Mouse (Mus musculus): ENCODE measurements around the gene Pde4c.

DNA sequence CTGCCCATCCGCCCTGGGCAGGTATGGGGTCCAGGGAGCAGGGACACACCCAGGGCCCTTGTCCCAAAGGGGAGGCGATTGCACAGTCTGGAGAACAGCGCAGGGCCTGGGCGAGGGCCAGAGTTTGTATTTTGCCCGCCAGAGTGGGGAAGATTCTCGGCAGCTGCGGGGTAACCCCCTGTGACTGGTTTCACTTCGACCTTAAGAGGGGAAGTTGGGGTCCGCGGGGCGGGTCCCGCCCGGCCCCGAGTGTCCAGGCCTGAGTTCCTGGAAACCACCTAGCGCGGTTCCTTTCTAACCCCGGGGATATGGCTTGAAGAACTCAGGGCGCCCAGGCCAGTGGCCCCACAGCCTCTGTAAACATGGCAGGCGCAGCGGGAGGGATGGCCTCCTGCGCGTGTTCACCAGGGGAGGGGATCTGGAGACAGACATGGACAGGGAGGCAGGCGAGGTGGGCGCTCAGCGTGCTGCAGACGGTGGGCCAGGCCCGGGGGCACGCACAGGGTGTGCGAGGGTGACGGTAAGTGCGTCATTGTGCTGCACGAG lies 44.8 kb downstream of the Pde4c start:
- TF ChIP-seq CTCF (IDR thresholded peaks at IDR 0.05; ENCODE audit: borderline replicate concordance, control insufficient read depth, extremely low read depth, insufficient read depth, low read length, poor library complexity) (no peak), POLR2A (IDR thresholded peaks at IDR 0.05; ENCODE audit: control insufficient read depth, extremely low read depth, insufficient read depth, low read length, poor library complexity) (no peak)
